Mouse (Mus musculus) lung, embryonic 14.5 days (tissue): Measurements from ENCODE around the gene Zc3h18. TPM values are rescaled to one million over a fixed set of nuclear protein-coding genes. Genes with fewer than 3 reads are reported as not detected.
A peak's percentile ranks its signal among the peaks of the same experiment; 100 is the strongest.

Source experiments
- ATAC-seq: fragments of 200-750 bp; cut with Nextera tagmentation; 2 replicates; pipeline ENCODE4 v1.8.0; 2017; ENCODE audit warnings: mild to moderate bottlenecking, moderate TSS enrichment, moderate library complexity; ENCODE audit not compliant: insufficient read depth
- DNase-seq: peaks from one replicate; pipeline ENCODE4 v3.0.0-alpha.2; 2015
- H3K27ac ChIP-seq: fragments of 300-500 bp; sonication (generic); 2 replicates; pipeline ENCODE4 v1.5.1; 2014; ENCODE audit warnings: low read depth, mild to moderate bottlenecking, moderate library complexity
- H3K27me3 ChIP-seq: fragments of 300-500 bp; sonication (generic); 2 replicates; pipeline ENCODE4 v1.6.1; 2014; ENCODE audit warnings: low read length, control low read depth; ENCODE audit not compliant: insufficient read depth
- H3K36me3 ChIP-seq: fragments of 300-500 bp; sonication (generic); 2 replicates; pipeline ENCODE4 v1.6.1; 2014; ENCODE audit warnings: control low read depth; ENCODE audit not compliant: insufficient read depth
- H3K4me1 ChIP-seq: fragments of 300-500 bp; sonication (generic); 2 replicates; pipeline ENCODE4 v1.6.1; 2014; ENCODE audit warnings: antibody characterized with exemption, control low read depth; ENCODE audit not compliant: insufficient read depth
- H3K4me2 ChIP-seq: fragments of 300-500 bp; sonication (generic); 2 replicates; pipeline ENCODE4 v1.6.1; 2014; ENCODE audit warnings: mild to moderate bottlenecking
- H3K4me3 ChIP-seq: fragments of 300-500 bp; sonication (generic); 2 replicates; pipeline ENCODE4 v1.5.1; 2014; ENCODE audit warnings: low read depth, low read length
- H3K9ac ChIP-seq: fragments of 300-500 bp; sonication (generic); 2 replicates; pipeline ENCODE4 v1.6.1; 2014
- H3K9me3 ChIP-seq: fragments of 300-500 bp; sonication (generic); 2 replicates; pipeline ENCODE4 v1.6.1; 2016; ENCODE audit warnings: low read depth, low read length, control low read depth
- CTCF ChIP-seq: IDR thresholded peaks from 2 replicates; pipeline ENCODE4 v1.5.1; 2016; ENCODE audit warnings: antibody characterized with exemption, low read depth
- WGBS: fragments of 180-500 bp; shearing (Covaris S2); extraction: QIAGEN DNeasy Blood & Tissue Kit; methylation state at CpG from one replicate; pipeline ENCODE4 v1.1.7; 2014; 5-methylcytosine and 5-hydroxymethylcytosine counted together
- polyA plus RNA-seq: library from polyadenylated mRNA; unstranded; fragments of >200 nt; fragmentation: Nextera tagmentation; extraction: Ambion mirVana; gene quantifications from 2 replicates; pipeline ENCODE4 v1.2.1, GENCODE M21; 2014

The Zc3h18 gene
- polyA plus RNA-seq, 1 experiment from 2014 or later = 44.3 TPM

GRCm38 (mm10) chr8:122342362-122342761, 34.0 kb upstream of the Zc3h18 start:
- Histone ChIP-seq H3K9me3 (no peaks in the 10 kb centered on the region), H3K27ac (no peak overlapping the region), H3K4me2 (no peak overlapping the region), H3K36me3 (0 out of 2 replicates have a peak, but pooled peaks cover 6% of the 10 kb centered on the region), H3K4me1 (peaks cover 8% of the 10 kb centered on the region), H3K27me3 (peaks cover 34% of the 10 kb centered on the region), H3K9ac (no peak overlapping the region), H3K4me3 (no peak overlapping the region)
- no peak for TF ChIP-seq CTCF
- WGBS = 29% methylated on average over 5 of the region's 5 CpGs
- DNase-seq (no peak), ATAC-seq (no peak)

DNA sequence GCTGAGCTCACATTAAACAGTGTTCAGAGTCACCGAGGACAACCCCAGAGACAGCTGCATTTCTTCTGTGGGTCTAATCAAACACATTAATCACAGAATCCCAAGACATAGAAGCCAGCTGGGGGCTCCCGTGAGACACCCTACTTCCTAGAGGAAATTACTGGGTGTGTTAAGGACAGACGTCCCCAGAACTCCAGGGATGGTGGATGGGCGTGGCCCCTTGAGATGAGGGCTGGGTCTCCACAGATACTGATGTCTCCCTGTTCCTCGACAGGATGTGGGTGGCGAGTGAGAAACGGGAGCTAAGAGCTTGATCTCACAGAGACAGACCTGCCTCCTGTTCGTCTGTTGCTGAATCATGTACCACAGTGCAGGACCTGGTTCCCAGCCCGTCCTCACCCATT, 33.6 kb upstream of the Zc3h18 start:
- H3K27ac ChIP-seq = no peak overlapping the region
- DNase-seq (no peak), ATAC-seq (no peak; the same call in 1 of the 2 replicates)
- peaks cover 31% of the 10 kb centered on the region for H3K27me3 ChIP-seq
- H3K4me2 ChIP-seq = peak overlapping the region; percentile 64
- H3K4me1 ChIP-seq = peaks cover 8% of the 10 kb centered on the region
- 2% methylated on average over 9 of the region's 9 CpGs for WGBS
- no peak overlapping the region for H3K4me3 ChIP-seq
- 0 out of 2 replicates have a peak, but pooled peaks cover 2% of the 10 kb centered on the region for H3K36me3 ChIP-seq
- no peak for TF ChIP-seq CTCF
- no peaks in the 10 kb centered on the region for H3K9me3 ChIP-seq
- no peak overlapping the region for H3K9ac ChIP-seq

DNA sequence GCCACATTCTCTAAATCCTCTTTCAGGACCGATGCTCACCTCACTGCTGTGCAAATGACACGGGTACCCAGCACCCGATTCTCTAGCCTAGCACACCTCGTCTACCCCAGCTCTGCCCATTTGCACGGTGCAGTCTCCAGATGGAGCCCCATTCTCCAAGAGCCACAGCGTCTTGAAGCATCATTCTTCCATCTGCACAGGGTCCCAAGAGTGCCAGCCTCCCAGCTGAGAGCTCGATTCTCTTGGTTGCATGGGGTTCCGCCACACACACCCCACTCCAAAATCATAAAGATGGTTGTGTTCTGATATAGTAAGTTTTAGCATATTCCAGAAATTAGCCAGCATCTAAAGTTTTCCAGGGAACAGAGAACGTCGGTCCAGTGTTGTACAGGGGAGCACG, 33.1 kb upstream of the Zc3h18 start:
- Histone ChIP-seq H3K4me3 (peak overlapping the region; percentile 30), H3K27ac (no peak overlapping the region), H3K4me2 (peak overlapping the region; percentile 64), H3K9me3 (no peaks in the 10 kb centered on the region), H3K4me1 (peaks cover 8% of the 10 kb centered on the region), H3K36me3 (no peaks in the 10 kb centered on the region), H3K9ac (peak overlapping the region; percentile 36), H3K27me3 (peaks cover 29% of the 10 kb centered on the region)
- 7% methylated on average over 11 of the region's 11 CpGs for WGBS
- TF ChIP-seq CTCF = no peak
- DNase-seq = no peak
- peak; percentile 15; the same call in 1 of the 2 replicates for ATAC-seq

GRCm38 (mm10) chr8:122343758-122344157, 32.7 kb upstream of the Zc3h18 start:
- Histone ChIP-seq H3K9ac (peak overlapping the region; percentile 36), H3K9me3 (no peaks in the 10 kb centered on the region), H3K27ac (no peak overlapping the region), H3K4me2 (peak overlapping the region; percentile 64), H3K4me3 (peak overlapping the region; percentile 30), H3K27me3 (peaks cover 29% of the 10 kb centered on the region), H3K36me3 (no peaks in the 10 kb centered on the region), H3K4me1 (peaks cover 8% of the 10 kb centered on the region)
- no peak for TF ChIP-seq CTCF
- ATAC-seq (peak; percentile 59; the same call in 1 of the 2 replicates), DNase-seq (peak; percentile 53)
- WGBS = under 1% methylated on average over 14 of the region's 14 CpGs

- Histone ChIP-seq H3K27me3 (peaks cover 29% of the 10 kb centered on the region), H3K9ac (no peak overlapping the region), H3K4me3 (no peak overlapping the region; the same call in 1 of the 2 replicates), H3K27ac (no peak overlapping the region), H3K9me3 (no peaks in the 10 kb centered on the region), H3K36me3 (no peaks in the 10 kb centered on the region), H3K4me1 (peaks cover 8% of the 10 kb centered on the region), H3K4me2 (peak overlapping the region; percentile 64; the same call in 1 of the 2 replicates)
- 0% methylated on average over 2 of the region's 5 CpGs for WGBS
- DNase-seq (no peak), ATAC-seq (peak; percentile 66)
- TF ChIP-seq CTCF = no peak
These were observed 32.2 kb upstream of the Zc3h18 start for GRCm38 (mm10) chr8:122344219-122344618.

DNA sequence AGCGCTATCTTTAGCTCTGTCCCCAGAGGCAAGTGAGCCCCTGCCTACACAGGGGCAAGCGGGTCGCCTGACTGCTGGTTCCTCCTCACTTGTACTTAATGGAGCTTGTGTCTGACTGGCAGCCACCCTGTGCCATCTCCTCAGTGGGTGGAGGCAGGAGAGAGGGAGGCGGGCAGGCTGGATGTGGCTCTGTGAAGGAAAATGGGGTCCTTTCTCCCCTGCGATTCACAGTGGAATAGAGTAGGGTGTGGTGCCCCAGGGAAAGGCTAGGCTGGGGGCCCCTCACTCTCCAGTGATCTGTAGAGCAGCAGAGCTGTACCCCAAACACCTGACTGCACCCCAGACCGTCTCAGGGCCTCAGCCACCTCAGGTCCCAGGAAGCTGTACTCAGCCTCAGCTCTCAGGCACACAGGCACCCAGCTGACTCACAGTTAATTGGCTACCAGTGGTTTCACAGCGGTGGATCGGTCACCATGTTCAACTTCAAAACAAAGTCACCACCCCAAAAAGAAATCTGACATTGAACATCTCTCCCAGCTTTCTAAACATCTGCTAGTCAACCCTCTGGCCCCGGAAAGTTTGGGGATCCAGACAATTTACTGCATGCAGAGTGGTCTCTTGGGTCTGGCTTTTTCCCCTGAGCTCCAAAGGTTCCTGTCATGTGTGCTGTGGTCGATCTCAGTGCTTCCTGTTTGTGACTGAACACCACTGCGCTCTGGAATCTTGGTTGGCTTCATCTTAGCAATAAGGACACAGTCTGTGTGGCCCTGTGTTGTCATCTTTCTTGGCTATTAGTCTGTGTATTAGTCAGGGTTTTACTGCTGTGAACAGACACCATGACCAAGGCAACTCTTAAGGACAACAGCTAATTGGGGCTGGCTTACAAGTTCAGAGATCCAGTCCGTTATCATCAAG, 31.0 kb upstream of the Zc3h18 start:
- Histone ChIP-seq H3K4me2 (no peak overlapping the region), H3K27ac (no peak overlapping the region), H3K27me3 (peaks cover 29% of the 10 kb centered on the region), H3K36me3 (no peaks in the 10 kb centered on the region), H3K4me3 (no peak overlapping the region), H3K4me1 (peaks cover 11% of the 10 kb centered on the region), H3K9me3 (no peaks in the 10 kb centered on the region), H3K9ac (no peak overlapping the region)
- DNase-seq (no peak), ATAC-seq (no peak)
- WGBS = 57% methylated on average over 12 of the region's 12 CpGs
- no peak for TF ChIP-seq CTCF

GRCm38 (mm10) chr8:122347811-122348552, 28.4 kb upstream of the Zc3h18 start:
- H3K27me3 ChIP-seq = peaks cover 24% of the 10 kb centered on the region
- TF ChIP-seq CTCF = no peak
- 64% methylated on average over 5 of the region's 5 CpGs for WGBS

More at GRCm38 (mm10) chr8:122347811-122348552, 28.4 kb upstream of the Zc3h18 start:
- peaks cover 11% of the 10 kb centered on the region; the same call in 1 of the 2 replicates for H3K4me1 ChIP-seq
- DNase-seq (no peak), ATAC-seq (no peak)
- no peak overlapping the region for H3K9ac ChIP-seq
- H3K4me2 ChIP-seq = no peak overlapping the region
- H3K36me3 ChIP-seq = no peaks in the 10 kb centered on the region
- no peaks in the 10 kb centered on the region for H3K9me3 ChIP-seq
- H3K27ac ChIP-seq = no peak overlapping the region
- H3K4me3 ChIP-seq = no peak overlapping the region
